Mouse (Mus musculus): Measurements from ENCODE around the gene Il17rd.
A peak's percentile ranks its signal among the peaks of the same experiment; 100 is the strongest.

Gene Il17rd

GRCm38 (mm10) chr14:27096133-27096532 is 57.4 kb downstream of the Il17rd start:
- DNase-seq (ENCODE audit: low spot score), result no peak

- DNase-seq (ENCODE audit: low spot score), result peak; percentile 89
These were observed 58.0 kb downstream of the Il17rd start for GRCm38 (mm10) chr14:27096779-27097178.

GRCm38 (mm10) chr14:27101735-27102134 is 63.0 kb downstream of the Il17rd start:
- DNase-seq (ENCODE audit: low spot score), result no peak

- no peak for DNase-seq (ENCODE audit: low spot score)
These were observed 64.0 kb downstream of the Il17rd start for GRCm38 (mm10) chr14:27102720-27103119.

- no peak for DNase-seq (ENCODE audit: low spot score)
These were observed 67.2 kb downstream of the Il17rd start for GRCm38 (mm10) chr14:27105731-27106457.

GRCm38 (mm10) chr14:27108748-27109504 is 70.2 kb downstream of the Il17rd start:
- DNase-seq (ENCODE audit: low spot score), result peak; percentile 38

- peak; percentile 53 for DNase-seq (ENCODE audit: low spot score)
These were observed 75.9 kb downstream of the Il17rd start, which contains the start of gene Arhgef3 for GRCm38 (mm10) chr14:27114362-27115274. Arhgef3 (plus strand) TSS chr14:27114899.

GRCm38 (mm10) chr14:27115275-27115660 is 76.5 kb downstream of the Il17rd start:
- no peak for DNase-seq (ENCODE audit: low spot score)

GRCm38 (mm10) chr14:27115991-27116390 is 77.2 kb downstream of the Il17rd start:
- no peak for DNase-seq (ENCODE audit: low spot score)

GRCm38 (mm10) chr14:27116577-27117165 is 77.9 kb downstream of the Il17rd start:
- DNase-seq (ENCODE audit: low spot score), result no peak

- DNase-seq (ENCODE audit: low spot score), result no peak
These were observed 79.8 kb downstream of the Il17rd start for GRCm38 (mm10) chr14:27118546-27118945.

- DNase-seq (ENCODE audit: low spot score), result no peak
These were observed 83.9 kb downstream of the Il17rd start for GRCm38 (mm10) chr14:27122646-27123045.

GRCm38 (mm10) chr14:27123543-27123942 is 84.8 kb downstream of the Il17rd start:
- no peak for DNase-seq (ENCODE audit: low spot score)

GRCm38 (mm10) chr14:27130031-27130430 is 91.3 kb downstream of the Il17rd start:
- DNase-seq (ENCODE audit: low spot score), result no peak

- no peak for DNase-seq (ENCODE audit: low spot score)
These were observed 91.9 kb downstream of the Il17rd start for GRCm38 (mm10) chr14:27130676-27131075.

- no peak for DNase-seq (ENCODE audit: low spot score)
These were observed 92.8 kb downstream of the Il17rd start for GRCm38 (mm10) chr14:27131521-27131920.

- no peak for DNase-seq (ENCODE audit: low spot score)
These were observed 100.2 kb downstream of the Il17rd start for GRCm38 (mm10) chr14:27138891-27139290.

- DNase-seq (ENCODE audit: low spot score), result no peak
These were observed 101.2 kb downstream of the Il17rd start for GRCm38 (mm10) chr14:27139968-27140367.

- no peak for DNase-seq (ENCODE audit: low spot score)
These were observed 102.7 kb downstream of the Il17rd start for GRCm38 (mm10) chr14:27141486-27141885.

GRCm38 (mm10) chr14:27142680-27143079 is 103.9 kb downstream of the Il17rd start:
- DNase-seq (ENCODE audit: low spot score), result no peak

- no peak for DNase-seq (ENCODE audit: low spot score)
These were observed 106.7 kb downstream of the Il17rd start for GRCm38 (mm10) chr14:27145171-27146045.
